Mouse (Mus musculus) gastrocnemius, adult 2 months (tissue): Measurements from ENCODE around the gene Ackr3. TPM values are rescaled to one million over a fixed set of nuclear protein-coding genes. Genes with fewer than 3 reads are reported as not detected.

ENCODE experiments used
- DNase-seq: peaks from one replicate; pipeline ENCODE4 v3.0.0; 2022
- H3K27ac ChIP-seq: fragments of 200-600 bp; 2 replicates; pipeline ENCODE4 v1.8.1; 2022; ENCODE audit warnings: mild to moderate bottlenecking
- H3K4me3 ChIP-seq: fragments of 200-600 bp; 2 replicates; pipeline ENCODE4 v1.8.1; 2022; ENCODE audit warnings: mild to moderate bottlenecking, moderate library complexity
- CTCF ChIP-seq: fragments of 200-600 bp; IDR thresholded peaks from 2 replicates; pipeline ENCODE4 v1.8.1; 2022; ENCODE audit warnings: antibody characterized with exemption, mild to moderate bottlenecking, moderate library complexity
- intact Hi-C: fragments of 180-260 bp; cut with DNase I; formaldehyde crosslinking; loops from one replicate; pipeline ENCODE4 v1.15.1; 2025
- total RNA-seq, 2 experiments: library from RNA; stranded (reverse); gene quantifications; 2 replicates each; pipeline ENCODE4 v1.2.3; 2021

Ackr3 gene
- total RNA-seq, 2 experiments from 2014 or later, result 10.7 to 17.2 TPM

DNA sequence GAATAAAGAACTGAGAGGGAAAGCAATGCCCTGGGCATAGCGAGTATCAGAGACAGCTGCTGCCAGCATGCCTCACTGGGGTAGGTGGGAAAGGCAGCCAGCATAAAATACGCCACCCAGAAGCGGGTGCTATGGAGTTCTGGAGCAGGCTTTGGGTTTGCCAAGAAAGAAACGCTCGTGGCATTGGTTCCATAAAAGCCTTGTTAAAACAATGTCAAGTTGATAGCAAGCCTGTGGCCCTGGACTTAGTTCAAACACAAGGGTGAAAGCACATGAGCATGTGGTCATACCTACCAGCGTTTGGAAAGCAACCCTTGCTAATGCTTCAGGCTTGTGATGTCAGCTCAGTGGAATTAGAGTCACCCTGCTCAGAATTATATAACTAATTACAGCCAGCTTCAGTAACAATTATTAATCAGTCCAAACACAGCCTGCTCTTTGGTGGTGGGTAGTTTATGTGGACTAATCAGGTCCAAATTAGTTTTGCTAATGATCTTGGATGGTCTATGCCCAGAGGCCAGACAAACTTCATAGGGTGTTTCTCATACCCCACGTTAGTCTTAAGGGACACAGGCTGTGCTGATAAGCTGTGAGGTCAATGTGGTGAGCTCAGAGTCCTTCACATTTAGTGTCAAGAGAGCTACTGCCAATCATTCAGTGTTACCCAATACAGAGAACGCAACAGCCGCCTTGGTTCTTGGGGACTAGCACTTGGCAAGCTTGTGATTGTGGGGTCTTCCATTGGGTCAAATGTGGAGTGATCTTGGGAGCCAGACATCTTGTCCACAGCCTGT is 34.5 kb downstream of the Ackr3 start:
- no peak for TF ChIP-seq CTCF
- intact Hi-C loops, result no loop called here
- Histone ChIP-seq H3K27ac (peak overlapping the region; percentile 56), H3K4me3 (no peak overlapping the region)
- no peak for DNase-seq

DNA sequence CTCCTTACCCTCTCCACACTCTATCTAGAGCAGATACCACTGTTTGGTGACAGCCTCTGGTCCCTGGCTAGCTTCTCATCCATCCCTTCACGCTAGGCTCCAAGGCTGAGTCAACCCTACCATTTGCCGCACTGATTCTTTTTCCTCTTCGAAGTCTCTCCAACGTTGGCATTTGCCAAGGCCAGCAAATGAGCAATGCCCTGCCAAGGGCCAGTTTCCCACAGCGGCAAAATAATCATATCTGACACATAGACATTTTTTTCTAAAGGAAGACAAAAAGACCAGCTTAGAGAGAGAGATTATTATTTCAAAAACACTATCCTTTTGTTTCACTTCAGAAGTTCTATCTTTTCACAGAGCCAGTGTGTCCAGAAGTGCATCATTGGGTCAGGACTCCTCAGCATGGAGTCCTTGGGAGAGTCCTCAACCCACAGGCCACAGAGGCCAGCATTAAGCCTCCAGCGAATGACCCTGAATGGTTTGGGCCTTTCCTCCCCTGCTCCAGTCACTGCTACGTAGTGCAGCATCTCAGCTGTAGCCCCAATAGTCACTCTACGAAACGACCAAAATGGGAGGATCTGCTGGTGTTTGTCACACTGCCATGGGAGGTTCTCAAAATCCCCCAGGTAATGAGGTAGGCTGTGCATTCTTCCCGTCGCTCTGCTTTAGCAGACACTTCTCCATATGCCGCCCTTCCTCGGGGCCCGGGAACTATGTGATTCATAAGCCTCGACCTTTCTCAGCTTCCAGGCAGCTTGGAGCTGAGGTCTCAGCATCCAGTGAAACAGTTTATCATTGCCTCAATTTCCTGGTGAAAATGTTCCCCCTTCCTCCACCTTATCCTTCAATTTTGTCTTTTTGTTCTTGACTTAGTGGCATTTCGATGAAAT is 35.8 kb downstream of the Ackr3 start:
- intact Hi-C loops, result no loop called here
- no peak for DNase-seq
- H3K27ac ChIP-seq, result peak overlapping the region; percentile 56; the same call in 1 of the 2 replicates
- no peak overlapping the region for H3K4me3 ChIP-seq
- TF ChIP-seq CTCF, result no peak

DNA sequence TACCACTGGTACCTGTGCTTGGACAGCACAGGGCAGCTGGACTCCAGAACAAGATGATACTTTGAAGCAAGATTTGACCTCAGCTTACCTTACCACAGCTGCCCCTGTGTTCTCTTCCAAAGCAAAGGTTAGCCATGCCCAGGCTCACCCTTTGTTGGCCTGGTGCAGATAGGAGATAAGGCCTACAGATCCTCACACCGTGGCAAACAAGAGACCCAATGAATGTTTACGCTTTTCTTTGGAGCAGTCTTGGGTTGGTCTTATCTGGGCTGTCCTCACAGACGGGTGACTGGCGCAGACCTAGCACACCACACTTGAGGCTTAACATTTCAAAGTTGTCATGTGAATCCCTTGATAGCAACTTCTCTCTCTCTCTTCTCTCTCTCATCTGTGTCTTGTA is 36.5 kb downstream of the Ackr3 start:
- H3K27ac ChIP-seq, result no peak overlapping the region
- no peak overlapping the region for H3K4me3 ChIP-seq
- DNase-seq, result no peak
- no peak for TF ChIP-seq CTCF
- intact Hi-C loops, result no loop called here

DNA sequence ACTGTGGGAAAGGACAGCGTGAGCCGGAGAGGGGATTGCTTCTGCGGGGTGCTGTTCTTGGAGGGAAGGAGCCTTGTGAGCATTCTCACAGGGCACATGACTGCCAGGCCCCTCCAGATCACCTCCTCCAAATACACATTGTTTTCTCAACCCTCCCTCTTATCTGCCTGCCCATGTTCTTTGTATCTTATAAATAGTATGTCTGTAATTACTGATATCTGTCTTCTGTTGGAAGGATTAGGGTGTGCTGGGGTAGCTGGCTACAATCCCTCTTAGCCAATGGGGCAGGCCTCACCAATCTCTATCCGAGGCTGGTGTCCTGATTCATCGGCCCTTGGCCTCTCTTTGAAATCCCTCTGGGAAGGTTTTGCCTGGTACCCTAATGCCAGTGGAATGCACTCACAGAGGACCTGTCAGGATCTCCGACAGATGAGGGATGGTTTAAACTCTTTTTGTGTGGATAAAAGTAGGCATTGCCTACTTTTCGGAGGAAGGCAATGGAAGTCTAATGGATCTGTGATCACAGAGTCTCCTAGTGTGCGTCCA is 38.7 kb downstream of the Ackr3 start:
- intact Hi-C loops, result no loop called here
- Histone ChIP-seq H3K4me3 (no peak overlapping the region), H3K27ac (no peak overlapping the region)
- no peak for DNase-seq
- no peak for TF ChIP-seq CTCF

DNA sequence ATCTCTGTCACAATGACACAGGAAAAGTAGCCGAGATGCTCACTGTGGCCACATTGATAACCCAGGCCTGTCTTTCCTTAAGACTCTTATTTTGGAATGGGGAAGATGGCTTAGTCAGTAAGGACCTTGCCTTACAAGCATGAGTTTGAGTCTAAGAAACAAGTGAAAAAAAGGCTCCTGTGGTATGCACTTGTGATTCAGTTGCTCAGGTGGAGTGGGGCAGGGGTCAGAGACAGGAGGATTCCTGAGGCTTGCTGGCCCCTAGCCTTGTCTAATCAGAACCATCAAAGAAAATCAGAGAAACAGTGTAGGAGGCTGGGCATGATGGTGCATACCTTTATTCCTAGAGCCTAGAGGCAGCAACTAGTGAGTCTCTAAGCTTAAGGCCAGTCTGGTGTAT is 40.8 kb downstream of the Ackr3 start:
- intact Hi-C loops, result loop anchor here (2.0 kb wide), 1 partner anchor 184 kb away; no protein-coding TSS in a partner anchor
- H3K27ac ChIP-seq, result no peak overlapping the region
- DNase-seq, result no peak
- no peak for TF ChIP-seq CTCF
- H3K4me3 ChIP-seq, result no peak overlapping the region

DNA sequence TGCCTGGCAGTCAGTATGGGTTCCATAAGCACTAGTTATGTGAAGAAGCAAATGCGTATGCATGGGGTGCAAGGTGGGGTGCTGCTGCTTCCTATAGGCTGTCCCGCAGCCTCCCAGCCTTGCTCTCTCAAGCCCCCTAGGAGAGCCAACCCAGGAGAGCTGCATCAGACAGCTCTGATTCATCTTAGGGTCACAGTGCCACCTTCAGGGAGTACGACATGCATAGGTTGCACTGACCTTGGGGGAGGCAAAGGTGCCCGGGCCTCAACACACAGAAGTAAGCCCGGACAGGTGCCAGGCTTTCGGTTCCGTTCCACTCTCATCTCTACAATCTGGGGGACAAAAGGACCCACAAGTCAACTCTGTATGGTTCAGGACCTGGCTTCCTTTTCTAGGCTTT is 41.8 kb downstream of the Ackr3 start:
- no peak overlapping the region for H3K27ac ChIP-seq
- intact Hi-C loops, result loop anchor here (2.0 kb wide), 1 partner anchor 185 kb away; no protein-coding TSS in a partner anchor

DNA sequence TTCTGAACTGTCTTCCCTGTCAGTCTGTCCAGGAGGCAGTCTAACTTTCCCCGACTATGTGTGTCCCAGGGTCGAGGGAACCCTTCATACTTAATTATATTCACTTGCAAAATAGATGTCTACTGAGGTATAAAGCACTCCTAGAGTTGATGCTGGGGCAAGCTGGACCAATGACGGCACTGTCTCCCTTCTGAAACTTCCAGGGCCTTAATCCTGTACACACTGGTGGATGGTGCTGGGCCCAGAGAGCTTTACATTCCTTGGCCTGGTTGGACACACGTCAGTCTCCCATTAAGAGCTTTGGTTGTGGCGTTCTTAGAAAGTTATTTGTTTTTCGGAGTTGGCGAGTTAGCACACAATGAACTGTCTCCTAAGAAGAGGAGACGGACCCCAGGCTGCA is 42.3 kb downstream of the Ackr3 start:
- no peak overlapping the region for H3K27ac ChIP-seq
- intact Hi-C loops, result no loop called here
- no peak for TF ChIP-seq CTCF
- H3K4me3 ChIP-seq, result no peak overlapping the region
- no peak for DNase-seq

More for the DNA sequence above, 41.8 kb downstream of the Ackr3 start:
- H3K4me3 ChIP-seq, result no peak overlapping the region
- TF ChIP-seq CTCF, result peak; percentile 55
- DNase-seq, result peak; percentile 38

DNA sequence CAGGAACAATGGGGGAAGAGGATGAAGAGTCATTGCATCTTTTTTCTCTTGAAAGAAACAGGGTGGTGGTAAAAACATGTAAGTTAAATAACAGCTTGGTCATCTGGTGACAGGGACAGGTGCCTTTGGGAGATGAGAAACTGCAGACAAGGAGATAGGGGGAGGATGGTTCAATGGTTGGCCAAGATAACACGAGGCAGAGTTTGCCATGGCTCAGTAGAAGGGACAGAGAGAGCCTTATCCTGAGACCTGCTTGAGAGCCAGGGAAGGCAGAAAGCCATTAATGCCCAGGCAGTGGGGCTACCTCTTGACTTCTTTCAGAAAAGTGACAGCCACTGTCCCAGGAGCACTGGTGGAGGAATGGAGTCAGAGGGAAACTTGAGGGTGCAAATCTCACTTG is 43.0 kb downstream of the Ackr3 start:
- H3K27ac ChIP-seq, result no peak overlapping the region
- H3K4me3 ChIP-seq, result no peak overlapping the region
- TF ChIP-seq CTCF, result no peak
- DNase-seq, result no peak
- intact Hi-C loops, result no loop called here

DNA sequence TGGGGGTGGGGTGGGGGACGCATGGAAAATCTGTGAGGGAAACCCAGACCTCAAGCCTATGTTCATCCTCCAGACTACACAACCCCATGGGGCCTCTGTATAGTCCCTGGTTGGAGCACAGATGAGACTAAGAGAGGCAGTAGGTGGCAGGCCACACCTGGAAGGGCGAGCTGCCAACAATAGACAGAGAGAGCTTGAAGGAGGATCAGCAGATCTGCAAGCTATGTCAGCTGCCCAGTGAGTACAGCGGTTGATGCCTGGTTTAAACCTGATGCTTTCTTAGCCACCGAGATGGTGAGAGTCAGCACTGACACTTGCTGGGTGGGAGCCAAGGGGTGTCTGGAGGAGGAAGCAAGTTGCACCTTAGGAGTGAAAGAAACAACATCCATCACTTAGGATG is 43.5 kb downstream of the Ackr3 start:
- no peak for TF ChIP-seq CTCF
- no peak overlapping the region for H3K27ac ChIP-seq
- no peak overlapping the region for H3K4me3 ChIP-seq
- intact Hi-C loops, result no loop called here
- no peak for DNase-seq

DNA sequence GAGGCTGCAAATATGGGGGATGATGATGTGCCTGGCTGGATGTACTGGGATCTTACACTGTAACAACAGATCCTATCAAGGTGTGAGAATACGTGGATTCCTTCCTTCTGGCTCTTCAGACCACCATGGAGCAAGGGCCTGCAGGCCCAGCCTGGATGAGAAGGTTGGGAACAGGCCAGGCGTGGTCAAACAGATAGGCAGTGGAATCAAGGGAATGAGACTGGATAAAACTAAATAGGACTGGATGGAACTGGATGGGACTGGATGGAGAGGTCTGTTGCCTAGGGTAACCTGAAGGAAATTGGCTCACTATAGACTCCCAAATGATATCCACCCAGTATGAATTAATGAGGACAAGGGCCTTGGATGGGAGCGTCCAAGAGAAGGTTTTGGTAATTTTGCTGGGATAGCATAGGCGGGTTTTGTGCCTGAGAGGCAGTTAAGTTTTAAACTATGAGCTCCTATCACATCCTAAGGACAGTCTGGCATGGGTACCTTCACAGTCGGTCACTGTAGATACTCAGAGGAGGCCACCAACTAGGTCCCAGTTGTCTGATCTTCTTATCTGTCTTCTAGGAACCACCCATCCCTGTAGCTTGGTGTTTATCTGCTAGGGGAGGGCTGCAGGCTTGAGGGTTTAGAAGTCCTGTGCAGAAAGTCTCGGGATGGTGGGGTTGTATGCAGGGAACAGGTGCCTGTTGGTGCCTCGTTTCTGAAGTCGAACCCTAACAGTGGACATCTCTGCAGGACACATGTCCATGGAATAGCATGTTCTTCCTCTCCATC is 44.2 kb downstream of the Ackr3 start:
- Histone ChIP-seq H3K4me3 (no peak overlapping the region), H3K27ac (no peak overlapping the region)
- intact Hi-C loops, result no loop called here
- no peak for DNase-seq
- TF ChIP-seq CTCF, result no peak

DNA sequence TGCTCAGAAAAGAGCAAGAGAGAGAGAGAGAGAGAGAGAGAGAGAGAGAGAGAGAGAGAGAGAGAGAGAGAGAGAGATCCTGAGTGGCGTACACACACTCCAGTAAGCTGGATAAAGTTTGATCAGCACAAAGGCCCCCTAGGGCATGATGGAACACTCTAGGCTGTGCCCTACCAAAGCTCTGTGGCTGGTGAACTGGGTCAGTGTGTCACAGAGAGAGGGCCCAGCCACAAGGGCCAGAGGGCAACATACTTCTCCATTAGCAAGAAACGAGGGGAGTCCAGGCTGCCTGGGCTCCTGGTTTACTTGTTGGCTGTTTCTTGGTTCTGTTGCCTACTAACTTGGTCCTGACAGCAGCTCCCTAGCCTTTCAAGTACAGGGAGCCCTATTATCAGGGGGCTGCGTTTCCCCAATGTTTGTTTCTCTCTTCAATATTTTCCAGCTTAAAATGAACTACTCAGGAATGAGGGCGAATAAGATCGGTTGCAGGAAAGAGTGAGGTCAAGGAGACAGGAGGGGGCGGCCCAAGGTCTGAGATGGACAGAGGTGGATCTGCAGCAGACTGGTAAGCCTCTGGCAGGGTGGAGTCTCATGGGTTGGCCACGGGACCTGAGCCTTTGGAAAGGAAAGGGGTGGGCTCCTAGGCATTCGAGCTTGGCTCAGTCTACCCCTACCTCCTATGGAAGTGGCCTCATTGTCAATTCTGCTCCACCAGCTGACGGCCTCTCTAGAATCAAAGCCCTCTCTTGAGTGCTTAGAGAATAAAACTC is 45.4 kb downstream of the Ackr3 start:
- intact Hi-C loops, result no loop called here
- no peak for DNase-seq
- no peak for TF ChIP-seq CTCF
- Histone ChIP-seq H3K27ac (no peak overlapping the region), H3K4me3 (no peak overlapping the region)

DNA sequence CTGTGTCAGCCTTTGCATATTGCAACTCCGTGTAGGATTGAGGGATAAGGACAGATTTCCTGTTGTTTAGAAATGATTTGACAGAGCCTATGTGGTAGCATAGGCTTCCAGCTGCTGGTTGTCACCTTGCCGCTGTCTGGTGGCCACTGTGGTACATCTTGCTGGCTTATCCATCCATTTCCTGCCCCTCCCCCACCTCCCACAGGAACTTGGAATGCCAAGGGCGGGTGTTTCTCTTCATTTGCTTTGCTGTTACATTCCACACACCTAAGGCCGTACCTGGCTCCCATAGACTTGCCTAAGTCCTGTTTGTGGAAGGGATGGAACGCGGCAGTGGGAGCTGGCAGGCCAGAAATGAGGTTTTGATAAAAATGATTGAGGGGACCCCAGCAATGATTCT is 46.6 kb downstream of the Ackr3 start:
- no peak for DNase-seq
- Histone ChIP-seq H3K27ac (no peak overlapping the region), H3K4me3 (no peak overlapping the region)
- intact Hi-C loops, result no loop called here
- TF ChIP-seq CTCF, result no peak
